Mouse (Mus musculus) telencephalon, adult 2 months (tissue): ENCODE measurements around the gene Iqcn.

ENCODE experiments used
- DNase-seq: peaks from one replicate; pipeline ENCODE4 v3.0.0-alpha.2; 2011; ENCODE audit warnings: low read depth, low spot score

Gene Iqcn

GRCm38 (mm10) chr8:70703287-70703686, at the start of gene Iqcn:
Gene Iqcn, plus strand, starts transcription at chr8:70703457.
- DNase-seq: no peak

GRCm38 (mm10) chr8:70654121-70654520, 49.1 kb upstream of the Iqcn start:
- no peak for DNase-seq

DNA sequence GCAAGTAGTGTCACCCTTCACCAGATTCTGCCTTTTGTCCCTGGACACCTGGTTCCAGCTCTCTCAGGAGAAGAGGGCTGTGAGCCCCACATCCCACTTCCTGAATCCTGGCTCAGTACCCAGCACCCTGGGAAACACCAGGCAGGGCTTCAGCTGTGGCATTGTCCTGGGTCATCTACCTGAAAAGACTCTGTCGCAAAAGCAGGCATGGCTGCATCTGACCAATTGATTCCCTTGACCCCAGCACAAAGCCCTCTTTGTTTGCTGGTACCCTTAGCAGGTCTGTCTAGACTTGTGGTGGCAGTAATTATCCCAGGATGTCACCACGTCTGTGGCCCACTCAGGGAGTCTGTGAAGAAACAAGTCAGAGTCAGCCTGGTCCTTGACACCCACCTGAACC, 47.8 kb upstream of the Iqcn start:
- no peak for DNase-seq

- no peak for DNase-seq
Observed at GRCm38 (mm10) chr8:70656193-70656790, 47.0 kb upstream of the Iqcn start.

GRCm38 (mm10) chr8:70657214-70657613, 46.0 kb upstream of the Iqcn start:
- DNase-seq: no peak

GRCm38 (mm10) chr8:70657739-70658138, 45.5 kb upstream of the Iqcn start:
- no peak for DNase-seq

DNA sequence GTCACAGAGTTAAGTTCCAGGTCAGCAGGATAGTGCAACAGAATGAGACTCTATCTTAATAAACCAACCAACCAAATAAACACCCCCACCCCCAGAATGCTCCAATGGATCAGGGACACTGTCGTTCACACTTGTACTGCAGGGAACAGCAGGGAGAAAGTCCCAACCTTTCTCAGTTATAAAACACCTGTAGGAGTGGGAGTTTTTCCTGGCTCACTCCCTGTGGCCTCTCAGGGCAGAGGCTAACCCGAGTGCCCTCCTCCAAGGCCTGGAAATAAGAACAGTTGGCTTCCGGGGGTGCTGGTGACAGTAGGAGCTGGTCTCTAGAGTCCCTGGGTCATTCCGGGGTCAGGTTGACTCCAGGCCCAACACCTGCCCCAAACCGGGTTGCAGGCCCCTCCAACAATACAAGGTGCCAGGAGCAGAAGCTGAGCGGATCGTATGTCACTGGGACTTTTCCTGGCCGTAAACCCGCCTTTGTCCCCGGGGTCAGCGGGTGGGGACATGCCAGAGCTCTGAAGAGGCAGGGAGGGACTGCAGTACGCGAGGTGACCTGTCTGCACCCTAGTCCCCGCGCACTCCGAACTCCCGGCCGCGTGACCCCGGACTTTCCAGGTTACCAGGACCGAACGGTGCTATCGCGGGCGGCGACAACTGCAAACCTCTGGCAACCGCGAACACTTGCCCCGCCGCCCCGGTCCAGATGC, 44.2 kb upstream of the Iqcn start:
- no peak for DNase-seq

- peak; percentile 33 for DNase-seq
Observed at GRCm38 (mm10) chr8:70659604-70660272, 43.5 kb upstream of the Iqcn start.

- DNase-seq: no peak
Observed at GRCm38 (mm10) chr8:70660273-70660725, 43.0 kb upstream of the Iqcn start, which contains the start of gene Pgpep1. Gene Pgpep1, minus strand, starts transcription at chr8:70660388.

- DNase-seq: no peak
Observed at GRCm38 (mm10) chr8:70663691-70664090, 39.6 kb upstream of the Iqcn start.

GRCm38 (mm10) chr8:70664631-70665030, 38.6 kb upstream of the Iqcn start:
- DNase-seq: no peak

DNA sequence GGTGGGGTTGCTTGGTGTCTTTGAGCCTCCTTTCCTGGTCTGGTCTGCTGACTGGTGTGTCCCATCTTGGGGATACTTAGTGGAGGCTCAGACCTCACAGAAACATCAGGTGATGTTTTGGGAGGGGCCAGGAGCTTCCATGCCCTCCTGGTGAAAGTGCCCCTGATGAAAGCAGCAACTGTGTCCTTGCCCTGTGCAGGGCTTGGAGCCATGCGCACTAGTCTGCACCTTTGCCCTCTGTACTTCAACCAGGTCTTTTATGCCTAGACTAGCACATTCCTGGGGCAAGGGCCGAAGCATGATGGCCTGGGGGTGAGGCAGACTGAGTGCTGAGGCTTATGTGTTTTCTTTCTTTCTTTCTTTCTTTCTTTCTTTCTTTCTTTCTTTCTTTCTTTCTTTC, 37.7 kb upstream of the Iqcn start:
- DNase-seq: no peak

GRCm38 (mm10) chr8:70667071-70667470, 36.2 kb upstream of the Iqcn start:
- DNase-seq: peak; percentile 58

- DNase-seq: no peak
Observed at GRCm38 (mm10) chr8:70671615-70672324, 31.5 kb upstream of the Iqcn start.

GRCm38 (mm10) chr8:70672325-70673078, 30.8 kb upstream of the Iqcn start:
- no peak for DNase-seq

- peak; percentile 100 for DNase-seq
Observed at GRCm38 (mm10) chr8:70673079-70673856, 30.0 kb upstream of the Iqcn start, which contains the start of gene Lsm4. Gene Lsm4, plus strand, starts transcription at chr8:70673248.

DNA sequence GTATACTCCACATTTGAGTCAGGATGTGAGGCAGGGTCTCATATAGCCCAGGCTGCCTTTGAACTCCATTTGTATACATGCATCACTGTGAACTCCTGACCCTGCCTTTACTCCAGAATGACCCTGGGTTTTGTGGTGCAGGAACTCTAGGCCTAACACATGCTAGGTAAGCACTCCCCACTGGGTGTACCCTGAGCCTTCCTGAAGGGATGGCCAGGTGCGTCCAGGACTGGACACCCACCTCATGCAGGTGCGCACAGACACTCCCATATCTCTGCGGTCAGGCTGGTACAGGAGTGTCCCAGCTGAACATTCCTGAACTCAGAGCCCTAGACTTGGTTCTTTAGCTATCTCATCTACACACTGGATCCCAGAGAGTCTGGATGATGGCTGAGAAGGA, 29.1 kb upstream of the Iqcn start:
- no peak for DNase-seq

DNA sequence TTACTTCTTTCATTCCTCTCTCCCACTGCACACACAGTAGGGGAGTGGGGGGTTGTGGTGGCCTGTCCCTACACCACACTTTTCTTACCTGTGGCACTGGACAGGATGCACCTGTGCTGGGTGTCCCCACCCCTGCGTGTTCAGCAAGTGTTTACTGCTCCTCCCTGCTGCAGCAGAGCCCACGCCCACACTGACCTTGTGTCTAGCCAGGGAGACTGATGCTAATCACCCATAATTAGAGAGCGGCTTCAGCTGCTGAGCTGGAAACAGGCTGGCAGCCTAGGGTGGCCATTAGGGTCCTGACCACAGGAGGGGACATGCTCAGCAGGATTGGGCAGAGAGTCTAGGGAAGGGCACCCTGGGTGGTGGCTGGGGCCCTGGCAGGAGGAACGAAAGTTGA, 28.5 kb upstream of the Iqcn start:
- DNase-seq: no peak

GRCm38 (mm10) chr8:70675336-70675735, 27.9 kb upstream of the Iqcn start:
- no peak for DNase-seq

DNA sequence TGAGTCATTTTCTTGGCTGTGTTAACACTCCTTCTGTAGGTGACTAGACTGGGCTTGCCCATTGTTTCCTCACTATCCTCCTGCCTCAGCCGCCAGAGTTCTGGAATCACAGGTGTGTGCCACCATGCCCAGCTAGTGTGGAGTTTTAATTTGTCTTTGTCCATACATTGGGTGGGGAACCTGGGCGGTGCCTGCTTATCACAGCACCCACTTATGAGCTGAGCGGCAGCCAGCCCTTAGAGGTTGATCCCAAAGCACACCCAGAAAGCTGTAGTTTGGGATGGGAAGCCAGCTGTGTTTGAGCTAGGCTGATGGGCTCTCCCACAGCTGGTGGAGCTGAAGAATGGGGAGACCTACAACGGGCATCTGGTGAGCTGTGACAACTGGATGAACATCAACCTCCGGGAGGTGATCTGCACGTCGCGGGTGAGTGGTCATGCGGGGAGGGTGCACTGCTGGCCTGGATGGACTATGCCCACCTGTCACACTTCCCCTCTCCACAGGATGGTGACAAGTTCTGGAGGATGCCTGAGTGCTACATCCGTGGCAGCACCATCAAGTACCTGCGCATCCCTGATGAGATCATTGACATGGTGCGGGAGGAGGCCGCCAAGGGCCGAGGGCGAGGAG, 25.7 kb upstream of the Iqcn start:
- no peak for DNase-seq
